Mouse (Mus musculus) MEL (cell line): Measurements from ENCODE around the gene Ldhc. TPM values are rescaled to one million over a fixed set of nuclear protein-coding genes. Genes with fewer than 3 reads are reported as not detected.

Source experiments
- DNase-seq: peaks from one replicate; pipeline ENCODE4 v3.0.0; 2011; ENCODE audit warnings: low read depth, low spot score
- H3K27ac ChIP-seq: 2 replicates; pipeline ENCODE4 v1.5.1; 2012; ENCODE audit warnings: low read depth, mild to moderate bottlenecking, control low read depth, low read length, moderate library complexity; ENCODE audit not compliant: control insufficient read depth
- H3K27me3 ChIP-seq, 2 experiments: fragments of 150-350 bp in 1 of 2; sonication (generic) in 1 of 2; 2 replicates each; pipeline ENCODE4 v1.6.1; 2012; ENCODE audit warnings: low read length in 2 of 2, mild to moderate bottlenecking in 2 of 2, improper control_type of control experiment in 1 of 2, moderate library complexity in 1 of 2; ENCODE audit not compliant: insufficient read depth in 2 of 2, control insufficient read depth in 1 of 2
- H3K36me3 ChIP-seq, 2 experiments: 2 replicates each; pipeline ENCODE4 v1.6.1; 2012 to 2014; ENCODE audit warnings: low read length in 2 of 2, improper control_type of control experiment in 1 of 2, inconsistent platforms in 1 of 2, mild to moderate bottlenecking in 1 of 2; ENCODE audit not compliant: insufficient read depth in 2 of 2, control insufficient read depth in 1 of 2
- H3K4me1 ChIP-seq, 2 experiments: fragments of 150-350 bp in 1 of 2; sonication (generic) in 1 of 2; 2 replicates each; pipeline ENCODE4 v1.6.1; 2012; ENCODE audit warnings: low read length in 2 of 2, improper control_type of control experiment in 1 of 2, mild to moderate bottlenecking in 1 of 2; ENCODE audit not compliant: insufficient read depth in 2 of 2, control insufficient read depth in 1 of 2
- H3K4me3 ChIP-seq, 2 experiments: fragments of 150-350 bp in 1 of 2; sonication (generic) in 1 of 2; 2 replicates each; pipeline ENCODE4 v1.5.1; 2012; ENCODE audit warnings: low read depth in 2 of 2, low read length in 2 of 2, mild to moderate bottlenecking in 2 of 2, moderate library complexity in 2 of 2, control low read depth in 1 of 2, improper control_type of control experiment in 1 of 2; ENCODE audit not compliant: control insufficient read depth in 1 of 2, insufficient read depth in 1 of 2
- H3K79me2 ChIP-seq: 2 replicates; pipeline ENCODE4 v1.6.1; 2012; ENCODE audit warnings: mild to moderate bottlenecking, low read length, moderate library complexity; ENCODE audit not compliant: control insufficient read depth, poor library complexity, insufficient read depth
- H3K9ac ChIP-seq: 2 replicates; pipeline ENCODE4 v1.6.1; 2012; ENCODE audit warnings: low read depth, mild to moderate bottlenecking, control low read depth, low read length, moderate library complexity; ENCODE audit not compliant: control insufficient read depth, poor library complexity, severe bottlenecking
- H3K9me3 ChIP-seq: fragments of 150-350 bp; sonication (generic); replicated peaks from 2 replicates; pipeline ENCODE4 v1.6.1; 2012; ENCODE audit warnings: mild to moderate bottlenecking, low read length, improper control_type of control experiment, moderate library complexity; ENCODE audit not compliant: insufficient read depth
- JUND ChIP-seq: IDR thresholded peaks from 2 replicates; pipeline ENCODE4 v1.6.1; 2011; ENCODE audit warnings: low read depth, mild to moderate bottlenecking, improper control_type of control experiment, low read length
- MXI1 ChIP-seq: IDR thresholded peaks from 2 replicates; pipeline ENCODE4 v1.6.1; 2011; ENCODE audit warnings: mild to moderate bottlenecking, low read depth, low read length, improper control_type of control experiment
- UBTF ChIP-seq: IDR thresholded peaks from 2 replicates; pipeline ENCODE4 v1.6.1; 2012; ENCODE audit warnings: low read depth, mild to moderate bottlenecking, inconsistent platforms, low read length, improper control_type of control experiment, moderate library complexity, borderline replicate concordance; ENCODE audit not compliant: insufficient read depth
- polyA plus RNA-seq, 2 experiments: library from polyadenylated mRNA; stranded (reverse) in 1 of 2; unstranded in 1 of 2; fragments of >175 nt in 1 of 2; fragments of >200 nt in 1 of 2; gene quantifications; 2 replicates each; pipeline versions ENCODE4 v1.2.1 to v1.2.4; 2012; ENCODE audit warnings: low replicate concordance in 2 of 2, low read depth in 1 of 2; ENCODE audit not compliant: insufficient read length in 2 of 2, insufficient read depth in 1 of 2, missing spikeins in 1 of 2
- total RNA-seq: library from RNA; depleted of rRNA; stranded (reverse); fragments of 300-350 nt; gene quantifications from 2 replicates; pipeline ENCODE4 v1.2.3, GENCODE M21; 2012; rRNA removed

The Ldhc gene
- total and polyA plus RNA-seq, 3 experiments: not detected

GRCm38 (mm10) chr7:46922075-46922474, 61.1 kb downstream of the Ldhc start:
- Histone ChIP-seq H3K27me3 (no peaks in the 10 kb centered on the region), H3K36me3 (peaks cover 0 to 22% of the 10 kb centered on the region in 2 experiments; a peak in 2 of 4 replicates), H3K4me3 (no peak overlapping the region), H3K9me3 (no peaks in the 10 kb centered on the region), H3K79me2 (peaks cover 19% of the 10 kb centered on the region), H3K9ac (no peak overlapping the region), H3K27ac (no peak overlapping the region), H3K4me1 (peaks cover 7 to 21% of the 10 kb centered on the region in 2 experiments)
- no peak for TF ChIP-seq JUND
- no peak for TF ChIP-seq UBTF
- no peak for TF ChIP-seq MXI1
- DNase-seq: no peak

Other genes starting within 250 kb of the Ldhc start
- gene Sergef, start 221.4 kb upstream of the Ldhc start, total RNA-seq: 7.0 and 7.6 TPM in 2 replicates
- 10 to 100 TPM in 1 of 2 experiments, not detected in 1; 11.7 TPM for gene Sergef, start 221.4 kb upstream of the Ldhc start, polyA plus RNA-seq
- 0.13 TPM in 1 of 2 replicates, not detected in the other for gene Tph1, start 188.7 kb upstream of the Ldhc start, total RNA-seq
- gene Tph1, start 188.7 kb upstream of the Ldhc start, polyA plus RNA-seq: under 1 TPM in 1 of 2 experiments, not detected in 1; 0.03 TPM
- gene Saal1, start 150.5 kb upstream of the Ldhc start, total RNA-seq: 13.6 and 15.4 TPM in 2 replicates
- 10 to 100 TPM in 1 of 2 experiments, not detected in 1; 26.0 TPM for gene Saal1, start 150.5 kb upstream of the Ldhc start, polyA plus RNA-seq
- gene Saa3, start 145.5 kb upstream of the Ldhc start, total RNA-seq: 1.3 and 1.6 TPM in 2 replicates
- gene Saa3, start 145.5 kb upstream of the Ldhc start, polyA plus RNA-seq: 1 to 10 TPM in 1 of 2 experiments, not detected in 1; 1.7 TPM
- not detected in 2 replicates for gene Saa4, start 128.6 kb upstream of the Ldhc start, total RNA-seq
- gene Saa4, start 128.6 kb upstream of the Ldhc start, polyA plus RNA-seq: not detected
- gene Saa1, start 118.2 kb upstream of the Ldhc start, total RNA-seq: not detected in 2 replicates
- not detected for gene Saa1, start 118.2 kb upstream of the Ldhc start, polyA plus RNA-seq
- not detected in 2 replicates for gene Saa2, start 109.4 kb upstream of the Ldhc start, total RNA-seq
- not detected for gene Saa2, start 109.4 kb upstream of the Ldhc start, polyA plus RNA-seq
- gene Hps5, start 65.1 kb upstream of the Ldhc start, total RNA-seq: 15.5 and 19.3 TPM in 2 replicates
- 10 to 100 TPM in 1 of 2 experiments, not detected in 1; 20.2 TPM for gene Hps5, start 65.1 kb upstream of the Ldhc start, polyA plus RNA-seq
- gene Gtf2h1, start 65.1 kb upstream of the Ldhc start, total RNA-seq: 122 and 142 TPM in 2 replicates
- gene Gtf2h1, start 65.1 kb upstream of the Ldhc start, polyA plus RNA-seq: 100 to 1,000 TPM in 1 of 2 experiments, not detected in 1; 105 TPM
- gene Ldha, start 19.7 kb upstream of the Ldhc start, total RNA-seq: 1,212 and 1,976 TPM in 2 replicates
- 1,000 to 10,000 TPM in 1 of 2 experiments, 100 to 1,000 TPM in 1; 613 to 2,637 TPM for gene Ldha, start 19.7 kb upstream of the Ldhc start, polyA plus RNA-seq
- gene Tsg101, start 58.8 kb downstream of the Ldhc start, total RNA-seq: 21.3 and 25.3 TPM in 2 replicates
- 10 to 100 TPM in 1 of 2 experiments, not detected in 1; 88.9 TPM for gene Tsg101, start 58.8 kb downstream of the Ldhc start, polyA plus RNA-seq
- 1.9 and 2.8 TPM in 2 replicates for gene Uevld, start 97.3 kb downstream of the Ldhc start, total RNA-seq
- 1 to 10 TPM in 1 of 2 experiments, not detected in 1; 5.4 TPM for gene Uevld, start 97.3 kb downstream of the Ldhc start, polyA plus RNA-seq
- gene Gm9999, start 122.4 kb downstream of the Ldhc start, total RNA-seq: not detected in 2 replicates
- not detected for gene Gm9999, start 122.4 kb downstream of the Ldhc start, polyA plus RNA-seq
- gene Spty2d1, start 147.2 kb downstream of the Ldhc start, total RNA-seq: 14.9 and 15.1 TPM in 2 replicates
- 10 to 100 TPM; 14.4 to 36.9 TPM for gene Spty2d1, start 147.2 kb downstream of the Ldhc start, polyA plus RNA-seq
- gene Tmem86a, start 189.4 kb downstream of the Ldhc start, total RNA-seq: 0.23 and 0.27 TPM in 2 replicates
- gene Tmem86a, start 189.4 kb downstream of the Ldhc start, polyA plus RNA-seq: under 1 TPM in 1 of 2 experiments, not detected in 1; 0.54 TPM